Mouse (Mus musculus): ENCODE data around the gene Usb1.

GRCm38 (mm10) chr8:95354606-95355005, 22.5 kb downstream of the Usb1 start:
- TF ChIP-seq CTCF (IDR thresholded peaks at IDR 0.05; ENCODE audit: low read depth): no peak
- no peak for TF ChIP-seq EP300 (IDR thresholded peaks at IDR 0.05; ENCODE audit: low read depth)

Measured in liver, postnatal 0 days (tissue).